Mouse (Mus musculus) lung, adult 2 months (tissue): ENCODE results near the gene Gm11027. TPM values are rescaled to one million over a fixed set of nuclear protein-coding genes. Genes with fewer than 3 reads are reported as not detected.
A peak's percentile ranks its signal among the peaks of the same experiment; 100 is the strongest.

ENCODE experiments used
- DNase-seq: peaks from one replicate; pipeline ENCODE4 v3.0.0; 2022
- H3K4me1 ChIP-seq: fragments of 200-500 bp; 2 replicates; pipeline ENCODE4 v1.6.1; 2011; ENCODE audit warnings: low read length; ENCODE audit not compliant: control insufficient read depth, insufficient read depth
- H3K4me3 ChIP-seq: fragments of 200-500 bp; replicated peaks from 2 replicates; pipeline ENCODE3; 2011; ENCODE audit warnings: low read depth, mild to moderate bottlenecking, control low read depth, low read length; ENCODE audit errors: extremely low read depth
- CTCF ChIP-seq: fragments of 200-500 bp; IDR thresholded peaks from 2 replicates; pipeline ENCODE4 v1.5.1; 2011; ENCODE audit warnings: mild to moderate bottlenecking, low read length, control low read depth; ENCODE audit not compliant: insufficient read depth
- POLR2A ChIP-seq: fragments of 200-500 bp; IDR thresholded peaks from 2 replicates; pipeline ENCODE4 v1.6.1; 2011; ENCODE audit warnings: low read depth, mild to moderate bottlenecking, control low read depth, low read length, borderline replicate concordance; ENCODE audit errors: extremely low read depth
- WGBS: fragments of 180-500 bp; shearing (Covaris S2); methylation state at CpG from one replicate; pipeline ENCODE4 v1.1.7; 2018; 5-methylcytosine and 5-hydroxymethylcytosine counted together
- polyA plus RNA-seq: library from polyadenylated mRNA; depleted of rRNA; stranded (reverse); fragments of >200 nt; gene quantifications from 2 replicates; pipeline ENCODE4 v1.2.3, GENCODE M21; 2012

Gene Gm11027
- polyA plus RNA-seq, 1 experiment, result not detected

DNA sequence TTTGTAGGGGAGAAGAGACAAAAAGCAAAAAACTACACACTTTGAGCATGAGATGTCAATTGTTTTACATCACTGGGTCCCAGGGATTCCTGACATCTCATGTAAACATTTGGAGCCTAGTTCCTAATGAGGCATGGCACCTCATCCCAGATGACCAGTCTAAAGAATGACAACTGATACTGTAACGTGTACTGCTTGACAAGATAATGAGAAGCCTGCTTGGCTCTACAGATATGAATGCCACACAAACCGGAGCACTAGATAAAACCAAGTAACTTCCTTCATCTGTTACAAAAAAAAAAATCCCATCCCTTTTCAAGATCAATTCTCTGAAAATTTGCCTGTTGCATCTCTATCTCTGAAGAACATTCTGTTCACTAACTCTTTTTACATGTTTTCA is 1.8 kb downstream of the Gm11027 start:
- 65% methylated on average over 2 of the region's 2 CpGs for WGBS
- DNase-seq, result no peak
- no peak overlapping the region for H3K4me3 ChIP-seq
- H3K4me1 ChIP-seq, result no peaks in the 10 kb centered on the region
- TF ChIP-seq CTCF, result no peak
- no peak for TF ChIP-seq POLR2A

DNA sequence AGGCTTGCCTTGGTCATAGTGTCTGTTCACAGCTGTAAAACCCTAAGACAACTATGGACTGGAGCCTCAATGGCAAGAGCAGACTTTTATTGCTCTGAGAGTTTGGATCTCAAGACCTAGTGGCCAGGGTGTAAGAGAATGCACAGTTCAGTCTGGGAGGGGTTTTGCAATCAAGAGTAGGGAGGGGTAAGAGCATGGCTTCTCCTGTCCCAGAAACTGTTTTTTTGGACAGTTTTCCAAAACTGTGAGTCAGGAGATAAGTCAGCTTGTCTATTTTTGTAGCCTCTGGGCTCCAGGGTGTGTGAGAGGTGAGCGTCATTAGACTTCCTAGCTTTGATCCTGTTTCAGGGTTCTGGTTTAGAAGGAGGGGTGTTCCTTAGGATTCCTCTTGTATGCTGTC is 3.4 kb downstream of the Gm11027 start:
- TF ChIP-seq POLR2A (no peak), CTCF (no peak)
- Histone ChIP-seq H3K4me1 (no peaks in the 10 kb centered on the region; the same call in 1 of the 2 replicates), H3K4me3 (no peak overlapping the region)
- no peak for DNase-seq
- 76% methylated on average over 1 of the region's 1 CpGs for WGBS

DNA sequence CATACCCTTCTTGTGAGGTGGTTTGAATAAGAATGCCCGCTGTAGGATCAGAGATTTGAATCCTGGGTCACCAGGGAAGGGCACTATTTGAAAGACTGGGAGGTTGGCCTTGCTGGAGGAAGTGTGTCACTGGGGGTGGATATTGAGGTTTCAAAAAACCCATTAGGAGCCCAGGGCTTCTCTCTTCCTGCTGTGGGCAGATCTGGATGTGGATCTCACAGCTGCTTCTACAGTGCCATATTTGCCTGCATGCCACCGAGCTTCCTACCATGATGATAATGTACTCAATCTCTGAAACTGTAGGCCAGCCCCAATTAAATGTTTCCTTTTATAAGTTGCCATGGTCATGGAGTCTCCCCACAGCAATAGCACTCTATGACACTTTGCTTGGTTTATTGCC is 4.0 kb downstream of the Gm11027 start:
- WGBS, result 96% methylated on average over 2 of the region's 2 CpGs
- TF ChIP-seq CTCF, result no peak
- no peak for TF ChIP-seq POLR2A
- H3K4me1 ChIP-seq, result no peaks in the 10 kb centered on the region; the same call in 1 of the 2 replicates
- H3K4me3 ChIP-seq, result no peak overlapping the region
- DNase-seq, result no peak

DNA sequence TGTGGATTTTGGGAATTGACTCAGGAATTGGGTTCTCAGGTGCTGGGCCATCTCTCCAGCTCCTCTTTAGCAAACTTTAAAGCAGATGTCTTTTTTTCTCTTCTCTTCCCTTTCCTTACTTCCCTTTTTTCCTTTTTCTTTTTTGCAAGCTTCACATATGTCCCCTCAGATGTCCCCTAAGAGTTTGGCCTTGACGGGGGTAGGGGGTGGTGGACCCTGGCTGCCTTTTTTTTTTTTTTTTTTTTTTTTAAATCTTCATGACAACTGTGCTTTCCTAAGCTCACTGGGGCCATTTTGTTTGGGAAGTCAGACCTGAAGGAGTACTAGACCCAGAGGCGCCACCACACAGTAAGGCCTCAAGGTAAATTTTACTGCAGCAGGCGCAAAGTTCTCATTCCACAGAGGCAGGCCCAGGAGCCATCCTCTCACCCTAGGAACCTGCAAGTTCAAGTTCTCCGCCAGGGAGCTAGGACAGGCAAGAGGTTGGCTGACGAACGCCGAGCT is 5.0 kb downstream of the Gm11027 start:
- Histone ChIP-seq H3K4me1 (no peaks in the 10 kb centered on the region; the same call in 1 of the 2 replicates), H3K4me3 (peak overlapping the region; percentile 75)
- no peak for TF ChIP-seq POLR2A
- TF ChIP-seq CTCF, result no peak
- 2% methylated on average over 7 of the region's 7 CpGs for WGBS
- DNase-seq, result no peak

DNA sequence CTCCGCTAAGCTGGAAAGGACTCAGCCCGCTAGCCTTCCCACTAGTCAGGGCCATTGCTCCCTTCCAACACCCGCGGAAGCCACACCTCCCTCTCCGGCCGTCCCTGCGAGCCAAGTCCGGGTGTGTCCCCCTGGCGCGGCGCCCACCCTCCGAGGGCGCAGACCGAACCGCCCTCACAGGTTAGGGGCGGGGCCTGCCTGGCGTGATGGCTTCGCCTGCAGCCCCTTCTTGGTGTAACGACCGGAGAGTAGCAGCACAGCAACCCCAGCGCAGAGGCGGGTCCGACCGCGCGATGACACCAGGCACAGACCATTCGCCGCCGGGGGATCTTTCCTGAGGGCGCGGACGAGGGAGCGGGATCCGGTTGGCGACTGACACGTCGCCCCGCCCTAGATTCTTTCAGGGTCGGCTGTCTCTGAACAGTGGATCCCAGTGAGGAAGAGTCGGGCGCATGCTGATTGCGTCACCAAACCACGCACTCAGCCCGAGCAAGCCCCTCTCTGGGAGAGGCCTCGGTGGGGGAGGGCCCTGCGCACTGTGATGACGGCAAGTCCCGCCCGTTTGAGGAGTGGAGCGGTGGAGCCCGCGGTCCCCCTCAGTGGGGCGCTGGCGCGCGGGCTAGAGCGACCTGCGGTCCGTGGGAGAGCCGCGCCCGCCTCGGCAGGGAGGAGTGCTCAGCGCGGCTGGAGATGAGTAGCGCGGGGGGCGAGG is 5.6 kb downstream of the Gm11027 start, which contains the start of gene Esyt2:
Gene Esyt2, plus strand, starts transcription at position 544 of the 712 bp plus-strand sequence.
- TF ChIP-seq CTCF (no peak), POLR2A (peak; percentile 94)
- peak; percentile 100 for DNase-seq
- Histone ChIP-seq H3K4me1 (no peaks in the 10 kb centered on the region; the same call in 1 of the 2 replicates), H3K4me3 (peak within 1 kb of the TSS; percentile 75)
- whole genome bisulfite sequencing, result under 1% methylated on average over 67 of the region's 68 CpGs

DNA sequence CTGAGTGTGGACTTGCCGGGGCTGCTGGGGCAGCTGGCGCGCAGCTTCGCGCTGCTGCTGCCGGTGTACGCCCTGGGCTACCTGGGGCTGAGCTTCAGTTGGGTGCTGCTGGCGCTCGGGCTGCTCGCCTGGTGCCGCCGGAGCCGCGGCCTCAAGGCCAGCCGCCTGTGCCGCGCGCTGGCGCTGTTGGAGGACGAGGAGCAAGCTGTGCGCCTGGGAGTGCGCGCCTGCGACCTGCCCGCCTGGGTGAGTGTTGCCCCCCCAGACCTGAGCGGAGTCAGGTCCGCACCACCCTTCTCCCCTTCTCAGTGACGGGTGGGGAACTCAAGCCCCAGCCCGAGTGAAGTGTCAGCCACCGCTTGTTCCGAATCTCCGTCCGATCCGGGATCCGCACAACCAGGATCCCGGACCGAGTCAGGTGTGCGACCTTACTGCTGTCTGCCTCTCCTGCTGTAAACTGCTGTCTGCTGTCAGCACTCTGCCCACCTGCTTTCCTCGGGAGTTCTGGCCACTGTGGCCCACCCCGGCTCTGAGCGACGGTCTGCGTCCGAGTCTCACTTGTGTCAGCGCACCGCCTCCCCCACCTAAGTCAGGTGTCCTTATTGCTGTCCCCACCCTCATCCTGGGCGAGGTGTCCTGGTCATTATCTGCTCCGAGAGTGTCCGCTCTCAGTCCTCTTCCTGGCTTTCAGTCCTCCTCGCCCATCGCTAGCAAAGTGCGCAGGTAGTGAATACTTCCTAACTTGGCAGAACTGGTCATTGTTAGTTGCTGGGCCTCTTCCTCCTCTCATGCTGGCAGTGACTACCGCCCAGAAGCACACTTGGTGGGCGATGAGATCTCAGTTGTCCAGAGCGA is 6.5 kb downstream of the Gm11027 start:
- under 1% methylated on average over 55 of the region's 55 CpGs for WGBS
- Histone ChIP-seq H3K4me1 (no peaks in the 10 kb centered on the region; the same call in 1 of the 2 replicates), H3K4me3 (peak overlapping the region; percentile 75)
- peak; percentile 51 for DNase-seq
- TF ChIP-seq POLR2A (0 out of 2 replicates have a peak, but pooled peaks have one; percentile 16), CTCF (no peak)

DNA sequence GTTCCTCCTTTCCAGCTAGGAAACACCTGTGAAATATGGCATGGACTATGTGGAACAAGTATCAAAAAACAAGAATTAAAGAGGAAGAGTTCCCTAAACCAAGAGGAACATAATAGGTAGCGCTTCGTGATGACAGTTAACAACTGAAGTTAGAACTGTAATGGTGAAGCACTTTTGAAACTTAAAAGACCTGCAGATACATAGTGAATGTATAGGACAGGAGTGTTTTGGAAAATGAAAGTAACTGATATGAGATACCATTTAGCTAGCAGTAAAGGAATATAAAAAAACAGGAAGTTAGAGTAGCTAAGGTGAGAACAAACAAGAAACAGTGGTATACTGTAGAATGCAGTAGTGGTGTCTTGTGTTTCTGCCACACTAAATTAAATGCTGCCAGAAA is 7.7 kb downstream of the Gm11027 start:
- 64% methylated on average over 2 of the region's 2 CpGs for WGBS
- no peak for DNase-seq
- no peaks in the 10 kb centered on the region; the same call in 1 of the 2 replicates for H3K4me1 ChIP-seq
- TF ChIP-seq CTCF (no peak), POLR2A (no peak)
- no peak overlapping the region for H3K4me3 ChIP-seq

DNA sequence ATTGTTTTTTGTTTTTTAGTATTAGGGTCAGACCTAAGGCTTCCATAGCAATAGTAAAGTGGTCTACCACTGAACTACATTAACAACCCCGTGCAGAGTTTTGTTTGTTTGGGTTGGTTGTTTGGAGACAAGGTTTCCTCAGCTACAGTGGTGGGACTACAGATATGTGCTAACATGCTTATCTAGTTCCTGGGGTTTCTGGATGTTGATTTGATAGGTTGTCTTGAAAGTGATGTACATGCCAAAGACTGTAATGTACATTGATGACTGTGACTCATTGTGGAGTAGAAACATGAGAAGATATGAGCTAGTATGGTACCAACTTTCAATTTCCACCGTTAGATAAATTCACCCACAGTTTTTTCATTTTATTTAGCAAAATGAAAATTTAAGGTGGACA is 8.3 kb downstream of the Gm11027 start:
- TF ChIP-seq POLR2A, result no peak
- no peak for TF ChIP-seq CTCF
- 33% methylated on average over 2 of the region's 2 CpGs for WGBS

DNA sequence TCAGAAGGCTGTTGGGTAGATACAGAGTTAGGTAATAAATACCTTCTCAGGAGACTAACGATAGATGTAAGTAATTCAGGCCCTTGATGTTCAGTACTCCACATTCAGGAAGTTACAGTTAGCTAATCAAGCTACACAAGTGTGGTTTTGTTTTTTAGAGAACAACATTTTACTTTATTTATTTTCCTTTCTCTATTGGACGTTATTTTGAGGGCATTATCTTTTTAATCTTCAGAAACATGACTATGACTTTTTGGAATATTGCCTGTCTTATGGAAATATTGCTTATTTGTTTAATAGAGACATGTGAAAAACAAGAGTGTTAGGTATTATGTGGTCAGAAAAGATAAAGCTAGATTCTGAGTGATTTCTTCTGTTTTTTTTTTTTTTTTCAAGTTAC is 18.0 kb downstream of the Gm11027 start:
- Histone ChIP-seq H3K4me3 (no peak overlapping the region), H3K4me1 (peaks cover 2% of the 10 kb centered on the region; the same call in 1 of the 2 replicates)
- no peak for DNase-seq
- 12% methylated on average over 2 of the region's 2 CpGs for WGBS
- TF ChIP-seq POLR2A, result no peak
- no peak for TF ChIP-seq CTCF

More for the DNA sequence above, 8.3 kb downstream of the Gm11027 start:
- Histone ChIP-seq H3K4me3 (no peak overlapping the region), H3K4me1 (no peaks in the 10 kb centered on the region; the same call in 1 of the 2 replicates)
- DNase-seq, result no peak
